Mouse (Mus musculus): ENCODE results near the gene Poldip3. TPM values are rescaled to one million over a fixed set of nuclear protein-coding genes. Genes with fewer than 3 reads are reported as not detected.

Poldip3 gene
- total RNA-seq, 2 experiments from 2014 or later = 86.5 to 95.1 TPM

DNA sequence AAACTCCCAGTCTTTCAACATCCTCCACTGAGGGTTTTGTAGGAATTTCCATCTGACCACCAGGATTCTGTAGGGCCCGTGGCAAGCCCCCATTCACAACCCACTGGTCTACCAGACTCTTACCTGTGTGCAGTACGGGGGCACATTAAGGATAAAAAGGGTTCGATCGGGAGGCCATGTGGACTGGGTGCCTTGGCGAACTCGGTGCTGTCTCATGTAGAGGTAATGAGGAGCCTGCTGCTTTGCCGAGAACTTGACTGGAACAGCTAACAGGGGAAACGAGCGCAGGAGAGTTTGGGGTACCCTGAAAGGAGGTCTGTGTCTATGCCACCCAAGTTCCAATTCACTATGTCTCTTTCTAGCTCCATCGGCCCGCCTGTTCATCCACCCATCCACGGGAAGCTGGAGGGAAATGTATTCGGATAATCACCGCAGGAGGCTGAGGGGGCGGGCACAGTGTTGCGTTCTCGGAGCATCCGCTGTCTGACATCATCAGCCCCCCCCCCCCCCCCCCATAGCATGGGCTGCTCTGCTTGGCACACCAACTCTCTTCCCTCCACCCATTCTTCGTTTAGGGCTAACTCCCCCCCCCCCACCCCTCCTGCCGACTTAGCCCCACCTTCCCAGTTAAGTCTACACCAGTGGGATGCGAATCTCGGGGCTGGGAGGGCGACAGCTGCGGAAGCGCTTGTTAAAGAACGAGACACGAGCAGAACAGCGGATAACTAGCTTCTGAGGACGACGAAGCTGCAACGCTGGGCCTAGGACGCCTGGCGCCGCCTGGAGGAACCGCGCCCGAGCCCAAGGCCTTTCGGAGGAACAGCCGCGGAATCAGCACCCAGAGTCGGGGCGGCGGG, 27.2 kb downstream of the Poldip3 start:
- intact Hi-C loops (cut with DNase I) = loop anchor here (1.0 kb wide), 1 partner anchor 27 kb away; the partner anchor contains the start of gene Poldip3
- DNase-seq (ENCODE audit: extremely low spot score in 1 of 2, low spot score in 2 of 2) = peak; percentile 66 to 70
- no peak; the same call in none of the 2 replicates for TF ChIP-seq CTCF (IDR thresholded peaks at IDR 0.05)
- Histone ChIP-seq H3K4me3 (peak overlapping the region; percentile 94), H3K27ac (peak overlapping the region; percentile 88)

DNA sequence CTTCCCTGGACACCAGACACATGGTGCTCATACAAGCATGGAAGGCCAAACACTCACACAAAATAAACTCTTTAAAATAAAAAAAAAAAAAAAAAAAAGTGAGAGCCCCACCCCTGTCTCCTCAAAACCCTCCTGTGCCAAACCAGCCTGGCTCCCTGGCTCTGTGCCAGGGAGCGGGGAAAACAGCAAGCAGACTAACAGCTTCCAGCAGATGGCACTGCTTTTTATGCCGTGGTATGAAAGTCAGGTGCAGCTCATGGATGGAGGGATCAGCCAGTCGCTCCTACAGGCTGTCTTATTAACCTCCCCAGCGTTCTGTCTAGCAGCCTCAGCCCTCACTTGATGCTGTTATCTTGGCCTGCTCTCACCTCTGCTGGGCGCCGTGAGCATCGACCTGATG, 30.8 kb downstream of the Poldip3 start:
- H3K27ac ChIP-seq = no peak overlapping the region
- peak; percentile 37 to 64 for DNase-seq (ENCODE audit: extremely low spot score in 1 of 2, low spot score in 2 of 2)
- peak; percentile 50 for TF ChIP-seq CTCF (IDR thresholded peaks at IDR 0.05)
- intact Hi-C loops (cut with DNase I) = loop anchor here (5.0 kb wide), 2 partner anchors 61 to 399 kb away; no protein-coding TSS in a partner anchor
- H3K4me3 ChIP-seq = no peak overlapping the region

DNA sequence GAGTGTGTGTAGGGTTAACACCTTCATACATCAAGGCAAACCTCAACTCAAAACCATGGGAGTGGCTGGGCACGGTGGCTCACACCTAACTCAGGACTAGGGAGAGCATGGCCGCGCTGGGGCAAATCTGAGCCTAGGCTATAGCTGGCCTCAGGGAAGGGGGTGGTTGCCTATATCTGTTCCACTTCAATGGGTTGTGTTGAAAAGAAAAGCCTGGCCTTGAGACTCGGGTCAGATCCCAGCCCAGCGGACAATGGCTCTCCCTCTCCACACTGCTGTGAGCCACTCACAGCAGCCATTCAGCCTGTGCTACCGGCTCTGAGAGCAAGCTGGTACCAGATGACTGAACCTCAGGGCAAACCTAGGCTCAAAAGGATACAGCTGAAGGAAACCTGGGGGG, 34.1 kb downstream of the Poldip3 start:
- Histone ChIP-seq H3K4me3 (no peak overlapping the region), H3K27ac (no peak overlapping the region)
- intact Hi-C loops (cut with DNase I) = loop anchor here (5.0 kb wide), 2 partner anchors 58 to 402 kb away; no protein-coding TSS in a partner anchor
- DNase-seq (ENCODE audit: extremely low spot score in 1 of 2, low spot score in 2 of 2) = no peak
- no peak for TF ChIP-seq CTCF (IDR thresholded peaks at IDR 0.05)

DNA sequence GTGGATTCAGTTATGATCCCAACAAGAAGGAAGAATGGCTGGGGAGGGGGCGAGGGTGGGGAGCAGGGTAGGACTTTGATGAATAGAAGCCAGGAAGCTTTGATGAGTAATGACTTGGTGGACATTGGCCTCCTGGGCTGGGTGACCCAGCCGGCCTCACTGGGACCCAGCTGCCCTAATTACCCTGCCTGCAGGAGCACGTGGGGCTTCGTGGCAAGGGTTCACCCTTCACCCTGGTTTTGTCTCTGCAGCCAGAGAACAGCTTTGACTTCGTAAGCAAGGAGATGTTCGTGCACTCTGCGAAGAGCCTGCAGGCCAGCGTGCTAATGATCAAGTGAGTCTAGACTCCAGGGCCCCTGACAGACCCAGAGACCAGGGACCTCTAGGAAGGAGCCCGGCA, 35.1 kb downstream of the Poldip3 start:
- DNase-seq (ENCODE audit: extremely low spot score in 1 of 2, low spot score in 2 of 2) = no peak
- no peak overlapping the region for H3K27ac ChIP-seq
- no peak for TF ChIP-seq CTCF (IDR thresholded peaks at IDR 0.05)
- intact Hi-C loops (cut with DNase I) = no loop called here
- H3K4me3 ChIP-seq = no peak overlapping the region

DNA sequence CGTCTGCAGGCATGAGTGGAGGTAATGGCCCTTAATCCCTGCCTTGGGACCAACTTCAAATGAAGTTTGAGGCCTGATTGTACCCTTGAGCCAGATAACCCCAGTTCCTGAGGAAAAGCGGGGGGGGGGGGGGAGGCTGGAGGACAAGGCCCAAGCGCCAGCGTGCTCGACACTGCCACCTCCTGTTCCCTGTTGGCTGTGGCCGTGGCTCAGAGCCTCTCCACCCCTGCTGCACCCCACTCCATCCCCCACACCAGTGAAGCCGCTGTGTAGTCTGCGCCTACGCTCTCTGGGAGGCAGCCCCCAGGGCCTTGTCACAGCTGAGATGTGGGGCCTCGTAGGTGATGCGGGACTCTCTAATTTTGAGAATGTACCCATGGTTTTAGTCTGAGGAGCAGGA, 36.3 kb downstream of the Poldip3 start:
- peak; percentile 62 for TF ChIP-seq CTCF (IDR thresholded peaks at IDR 0.05)
- Histone ChIP-seq H3K27ac (no peak overlapping the region), H3K4me3 (no peak overlapping the region)
- intact Hi-C loops (cut with DNase I) = loop anchor here (2.0 kb wide), 1 partner anchor 308 kb away; no protein-coding TSS in a partner anchor
- peak; percentile 75 to 76 for DNase-seq (ENCODE audit: extremely low spot score in 1 of 2, low spot score in 2 of 2)

DNA sequence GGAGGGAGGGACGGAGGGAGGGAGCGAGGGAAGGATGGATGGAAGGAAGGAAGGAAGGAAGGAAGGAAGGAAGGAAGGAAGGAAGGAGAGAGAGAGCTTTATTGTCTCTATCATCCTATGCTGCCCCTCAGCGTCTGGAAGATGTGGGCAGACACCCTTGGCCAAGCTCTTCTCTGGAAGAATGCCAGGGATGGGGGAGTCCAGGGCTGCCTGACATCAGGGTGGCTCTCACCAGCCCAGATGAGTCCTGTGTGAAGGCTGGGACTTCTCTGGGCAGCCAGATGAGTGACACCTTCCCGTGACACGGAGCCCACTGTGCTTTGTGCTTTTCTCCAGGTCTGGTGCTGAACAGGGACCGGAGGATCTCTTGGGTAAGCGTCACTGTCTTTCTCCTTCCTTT, 37.3 kb downstream of the Poldip3 start:
- TF ChIP-seq CTCF (IDR thresholded peaks at IDR 0.05) = no peak
- H3K4me3 ChIP-seq = no peak overlapping the region
- no peak for DNase-seq (ENCODE audit: extremely low spot score in 1 of 2, low spot score in 2 of 2)
- H3K27ac ChIP-seq = no peak overlapping the region
- intact Hi-C loops (cut with DNase I) = loop anchor here (2.0 kb wide), 1 partner anchor 307 kb away; no protein-coding TSS in a partner anchor

DNA sequence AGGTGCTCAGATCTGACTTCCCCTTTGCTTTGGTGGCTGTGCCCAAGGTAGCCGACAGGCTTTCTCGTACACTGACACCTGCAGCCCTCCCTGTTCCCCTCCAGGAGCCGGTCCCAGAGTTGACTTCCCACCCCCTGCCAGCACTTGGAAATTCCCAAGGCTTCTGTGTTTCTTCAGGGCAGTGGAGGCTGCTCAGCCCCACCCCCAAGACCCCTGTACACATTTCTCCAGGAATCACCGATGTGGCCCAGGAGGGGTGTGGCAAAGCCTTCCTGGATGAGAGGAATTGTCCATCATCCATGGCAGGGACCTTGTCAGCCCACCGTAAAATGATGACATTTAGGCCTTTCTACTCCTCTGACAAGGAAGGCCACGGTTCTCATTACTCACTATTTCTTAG, 37.9 kb downstream of the Poldip3 start:
- Histone ChIP-seq H3K27ac (no peak overlapping the region), H3K4me3 (no peak overlapping the region)
- TF ChIP-seq CTCF (IDR thresholded peaks at IDR 0.05) = no peak
- DNase-seq (ENCODE audit: extremely low spot score in 1 of 2, low spot score in 2 of 2) = no peak
- intact Hi-C loops (cut with DNase I) = no loop called here

DNA sequence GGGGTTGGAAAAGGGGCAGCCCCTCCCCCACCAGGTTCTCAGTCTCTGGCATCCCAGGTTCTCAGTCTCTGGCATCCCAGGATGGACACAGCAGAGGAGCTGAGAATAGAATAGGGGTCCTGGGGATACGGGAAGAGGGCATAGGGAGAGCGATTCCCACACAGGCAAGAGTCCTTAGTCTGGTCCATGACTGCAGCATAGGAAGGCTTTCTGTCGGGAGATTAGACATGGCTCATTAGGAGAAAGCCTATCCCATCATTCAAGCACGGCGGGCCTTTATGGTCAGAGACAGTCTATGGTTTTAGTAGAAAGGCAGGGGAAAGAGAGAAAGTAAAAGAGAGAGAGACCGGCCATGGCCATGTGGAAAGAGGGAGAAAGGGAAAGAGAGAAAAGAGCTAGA, 41.4 kb downstream of the Poldip3 start:
- Histone ChIP-seq H3K4me3 (no peak overlapping the region), H3K27ac (no peak overlapping the region)
- intact Hi-C loops (cut with DNase I) = no loop called here
- TF ChIP-seq CTCF (IDR thresholded peaks at IDR 0.05) = no peak
- DNase-seq (ENCODE audit: extremely low spot score in 1 of 2, low spot score in 2 of 2) = no peak

DNA sequence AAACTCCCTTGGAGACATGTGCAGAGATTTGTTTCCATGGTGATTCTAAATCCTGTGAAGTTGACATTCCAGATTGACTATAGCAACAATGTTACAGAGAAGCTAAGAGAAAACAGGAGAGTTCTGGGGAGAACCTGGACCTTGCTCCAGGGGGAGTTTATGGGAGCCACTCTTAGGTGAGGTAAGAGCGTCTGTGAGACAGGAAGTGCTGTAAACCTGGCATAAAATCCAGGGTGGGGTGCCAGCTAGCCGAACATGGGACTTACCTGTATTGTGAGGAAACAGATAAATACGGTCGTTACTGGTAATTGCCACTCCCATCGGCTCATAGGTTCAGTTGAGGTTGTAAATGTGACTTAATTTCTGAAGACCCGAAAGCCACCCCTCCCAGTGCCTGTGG, 42.8 kb downstream of the Poldip3 start:
- Histone ChIP-seq H3K4me3 (no peak overlapping the region), H3K27ac (no peak overlapping the region)
- DNase-seq (ENCODE audit: extremely low spot score in 1 of 2, low spot score in 2 of 2) = no peak
- intact Hi-C loops (cut with DNase I) = no loop called here
- no peak for TF ChIP-seq CTCF (IDR thresholded peaks at IDR 0.05)

DNA sequence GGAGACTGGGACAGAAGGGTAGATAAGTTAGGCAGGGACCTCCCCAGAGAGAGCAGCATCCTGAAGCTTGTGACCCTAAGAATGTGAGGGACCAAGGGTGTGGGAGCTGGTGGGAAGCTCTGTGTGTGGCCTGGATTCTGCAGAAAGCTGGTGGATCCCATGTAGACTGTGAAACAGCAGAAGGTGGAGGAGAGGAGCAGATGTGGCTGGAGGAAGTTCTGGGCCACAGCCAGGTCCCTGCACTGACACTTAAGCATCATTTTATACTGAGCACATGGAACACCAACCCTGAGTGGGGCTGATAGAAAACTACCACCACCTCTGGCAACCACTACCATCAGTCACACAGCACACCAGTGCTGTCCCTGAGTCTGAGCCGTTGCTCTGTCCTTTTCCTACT, 46.1 kb downstream of the Poldip3 start:
- intact Hi-C loops (cut with DNase I) = no loop called here
- H3K4me3 ChIP-seq = no peak overlapping the region
- no peak for DNase-seq (ENCODE audit: extremely low spot score in 1 of 2, low spot score in 2 of 2)
- TF ChIP-seq CTCF (IDR thresholded peaks at IDR 0.05) = no peak
- H3K27ac ChIP-seq = no peak overlapping the region

DNA sequence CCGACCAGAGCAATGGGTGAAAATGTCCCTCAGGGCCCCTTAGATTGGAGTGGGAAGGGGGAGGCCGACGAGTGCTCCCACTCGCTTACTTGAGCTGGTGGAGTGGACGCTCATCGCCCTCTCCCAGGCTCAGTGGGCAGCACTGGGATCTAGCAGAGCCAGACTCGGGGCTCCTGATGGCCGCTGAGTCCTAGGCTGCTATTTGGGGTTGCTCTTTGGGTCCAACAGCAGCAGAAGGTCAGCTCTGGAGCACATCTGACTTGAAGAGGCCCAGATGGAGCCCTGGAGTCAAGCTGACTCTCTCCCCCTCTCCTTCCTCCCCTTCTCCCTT, 48.9 kb downstream of the Poldip3 start:
- no peak for DNase-seq (ENCODE audit: extremely low spot score in 1 of 2, low spot score in 2 of 2)
- intact Hi-C loops (cut with DNase I) = no loop called here
- TF ChIP-seq CTCF (IDR thresholded peaks at IDR 0.05) = no peak
- H3K4me3 ChIP-seq = peak overlapping the region; percentile 49
- H3K27ac ChIP-seq = no peak overlapping the region

DNA sequence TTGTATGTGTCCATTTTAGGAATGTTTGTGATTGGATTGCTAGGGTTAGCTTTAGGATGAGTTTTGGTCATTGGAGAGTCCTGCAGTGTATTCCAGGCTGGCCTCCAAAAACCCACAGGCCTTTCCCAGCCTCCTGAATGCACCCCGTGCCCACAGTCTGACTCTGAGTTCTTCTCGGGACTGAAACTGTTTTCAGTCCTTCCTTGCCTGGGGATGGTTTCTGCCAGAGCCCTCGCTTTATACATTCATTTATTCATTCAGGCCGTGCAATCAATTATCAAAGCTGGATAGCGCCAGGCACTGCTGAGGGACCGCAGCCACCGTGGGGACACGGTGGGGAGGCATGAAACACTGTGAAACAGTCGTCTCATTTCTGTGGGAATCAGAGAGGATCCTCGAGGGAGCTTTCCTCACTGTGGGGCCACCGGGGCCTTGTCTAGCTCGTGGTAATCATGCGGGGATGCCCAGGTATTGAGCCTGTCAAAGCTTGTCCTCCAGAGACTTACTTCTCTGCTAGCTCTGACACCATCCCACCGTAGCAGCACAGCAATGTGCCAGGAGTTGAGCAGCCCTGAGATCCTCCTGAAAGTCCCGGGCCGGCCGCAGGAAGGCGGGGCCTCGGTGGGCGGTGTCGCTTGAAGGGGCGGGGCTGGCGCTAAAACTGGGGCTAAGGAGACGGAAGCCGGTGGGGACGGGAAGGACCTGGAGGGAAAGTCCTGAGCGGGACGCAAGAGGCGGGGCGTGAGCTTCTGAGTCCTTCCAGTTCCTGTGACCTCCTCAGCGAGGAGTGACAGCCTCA, 49.5 kb downstream of the Poldip3 start:
- intact Hi-C loops (cut with DNase I) = no loop called here
- TF ChIP-seq CTCF (IDR thresholded peaks at IDR 0.05) = no peak
- H3K4me3 ChIP-seq = peak overlapping the region; percentile 49
- no peak overlapping the region for H3K27ac ChIP-seq
- peak; percentile 49 to 57 for DNase-seq (ENCODE audit: extremely low spot score in 1 of 2, low spot score in 2 of 2)

All from left cerebral cortex, adult 2 months (tissue).